Comparison of ENCODE assay signal across 14 mouse cellular contexts in genomic region chr10:58478071-58478578, GRCm38 (mm10).
"Had no signal": no experiment of that assay in that cellular context is flagged by ENCODE, and none has a peak within 500 bp of the region (broad histone marks: within the 10 kb centered on the region; RNA-seq: fewer than 3 reads in every experiment).

No protein-coding gene starts in this region.

- H3K4me1 ChIP-seq: limb, embryonic 10.5 days; liver, embryonic 15.5 days; midbrain, embryonic 10.5 days; neural tube, embryonic 15.5 days; stomach, embryonic 15.5 days had no signal

- H3K27me3 ChIP-seq: liver, embryonic 15.5 days; neural tube, embryonic 15.5 days; stomach, embryonic 15.5 days had no signal

- DNase-seq: kidney, postnatal 10 days; kidney, postnatal 4 days; lung, embryonic 14.5 days; lung, postnatal 10 days; lung, postnatal 4 days; midbrain, embryonic 14.5 days; thymus, postnatal 4 days had no signal

- H3K4me3 ChIP-seq: limb, embryonic 10.5 days; liver, embryonic 15.5 days; midbrain, embryonic 10.5 days; myocyte; neural tube, embryonic 15.5 days; stomach, embryonic 15.5 days had no signal

- H3K4me2 ChIP-seq: liver, embryonic 11.5 days; liver, embryonic 15.5 days; lung, embryonic 14.5 days; neural tube, embryonic 15.5 days; stomach, embryonic 15.5 days had no signal

- H3K9ac ChIP-seq: liver, embryonic 15.5 days; lung, embryonic 14.5 days; neural tube, embryonic 15.5 days; stomach, embryonic 15.5 days had no signal

- H3K27ac ChIP-seq: limb, embryonic 10.5 days; liver, embryonic 15.5 days; midbrain, embryonic 10.5 days; neural tube, embryonic 15.5 days; stomach, embryonic 15.5 days had no signal

- H3K9me3 ChIP-seq: limb, embryonic 10.5 days; liver, embryonic 15.5 days; midbrain, embryonic 10.5 days; neural tube, embryonic 15.5 days; stomach, embryonic 15.5 days had no signal
